Mouse (Mus musculus) megakaryocyte, adult 5-6 weeks (primary cell): ENCODE measurements around the gene Btbd9. TPM values are rescaled to one million over a fixed set of nuclear protein-coding genes. Genes with fewer than 3 reads are reported as not detected.

Experiments
- ATAC-seq: 2 replicates; pipeline ENCODE4 v1.8.0; 2016; ENCODE audit warnings: mild to moderate bottlenecking, inconsistent platforms; ENCODE audit not compliant: poor library complexity, severe bottlenecking
- total RNA-seq, 2 experiments: library from RNA; stranded (forward) in 1 of 2; stranded (reverse) in 1 of 2; fragments of 153-499, 151-499 nt in 1 of 2; fragments of 221-1000, 200-1000 nt in 1 of 2; gene quantifications; 2 replicates each; pipeline versions ENCODE4 v1.2.3 to v1.2.4; 2015 to 2017

Gene Btbd9
- total RNA-seq, 2 experiments from 2014 or later, result 15.5 to 21.0 TPM

DNA sequence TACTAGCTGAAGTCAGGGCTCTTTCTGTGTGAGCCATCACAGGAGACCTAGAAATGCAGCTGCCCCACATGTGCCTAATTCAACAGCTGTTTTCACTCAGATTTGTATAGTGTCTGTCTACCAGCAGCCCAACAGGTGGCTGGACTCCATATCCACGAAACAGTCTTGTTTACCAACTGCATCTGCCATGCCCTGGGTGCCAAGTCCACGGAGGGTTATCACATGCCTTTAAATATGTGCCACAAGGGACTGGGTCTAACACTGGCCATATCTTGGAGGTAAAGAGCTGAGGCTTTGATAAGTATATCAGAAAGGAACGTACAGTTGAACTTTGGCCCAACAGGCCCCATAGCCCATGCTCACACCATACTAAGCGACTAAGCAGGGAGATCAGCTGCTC is 159.2 kb downstream of the Btbd9 start:
- ATAC-seq, result no peak

DNA sequence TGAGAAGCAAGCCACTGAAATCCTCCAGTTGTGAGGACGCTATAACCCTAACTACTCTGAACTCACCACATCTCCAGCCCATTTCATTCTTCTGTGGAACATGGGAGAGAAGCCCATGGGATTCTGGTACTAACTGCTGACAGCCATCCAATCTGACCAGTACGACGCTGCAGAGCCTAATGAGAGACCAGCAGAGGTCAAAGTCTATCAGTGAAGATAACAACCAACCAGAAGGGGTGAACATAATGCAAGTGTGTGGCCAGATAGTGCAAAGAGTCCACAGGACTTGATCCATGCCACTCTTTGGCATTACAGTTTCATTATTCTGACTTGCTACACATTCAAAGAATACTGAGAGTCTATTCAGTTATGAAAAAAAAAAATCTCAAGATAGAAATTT is 160.6 kb downstream of the Btbd9 start:
- no peak for ATAC-seq

GRCm38 (mm10) chr17:30412991-30413390 is 163.3 kb downstream of the Btbd9 start:
- ATAC-seq, result no peak

DNA sequence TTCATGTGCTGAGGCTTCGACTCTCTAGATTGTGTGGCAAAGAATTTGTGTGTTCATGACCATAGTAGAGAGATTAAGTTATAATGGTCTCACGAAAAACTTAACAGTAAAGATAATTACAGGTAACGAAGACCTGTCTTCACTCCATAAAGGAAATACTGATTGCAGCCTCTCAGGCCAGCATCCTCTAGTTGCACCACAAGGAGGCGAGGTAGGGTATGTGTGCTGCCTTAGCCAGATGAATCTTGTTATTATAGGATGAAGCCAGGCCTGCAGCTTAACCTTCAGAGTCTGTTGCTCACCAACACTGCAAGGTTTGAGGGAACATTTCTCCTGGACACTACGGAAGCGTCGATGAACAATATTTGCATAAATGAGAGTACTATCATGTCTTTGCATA is 170.3 kb downstream of the Btbd9 start:
- no peak for ATAC-seq

GRCm38 (mm10) chr17:30402871-30403270 is 173.4 kb downstream of the Btbd9 start:
- no peak for ATAC-seq

DNA sequence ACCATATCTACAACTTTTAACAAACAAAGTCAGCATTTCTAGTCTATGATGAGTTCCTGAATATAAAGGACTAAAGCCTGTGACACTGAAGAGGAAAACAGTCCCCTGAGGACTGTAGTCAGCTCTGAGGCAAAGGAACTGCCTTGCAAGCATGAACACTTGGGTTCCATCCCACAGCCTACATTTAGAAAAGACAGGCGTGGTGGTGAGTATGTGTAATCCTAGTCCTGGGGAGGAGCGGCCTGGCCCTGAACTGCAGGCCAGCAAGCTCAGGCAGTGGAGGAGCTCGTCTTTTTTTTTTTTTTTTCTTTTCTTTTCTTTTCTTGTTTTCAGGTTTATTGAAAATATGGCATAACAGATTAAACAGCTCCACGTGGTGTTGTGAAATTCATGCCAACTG is 181.0 kb downstream of the Btbd9 start:
- ATAC-seq, result no peak

GRCm38 (mm10) chr17:30392031-30392430 is 184.3 kb downstream of the Btbd9 start:
- no peak for ATAC-seq

DNA sequence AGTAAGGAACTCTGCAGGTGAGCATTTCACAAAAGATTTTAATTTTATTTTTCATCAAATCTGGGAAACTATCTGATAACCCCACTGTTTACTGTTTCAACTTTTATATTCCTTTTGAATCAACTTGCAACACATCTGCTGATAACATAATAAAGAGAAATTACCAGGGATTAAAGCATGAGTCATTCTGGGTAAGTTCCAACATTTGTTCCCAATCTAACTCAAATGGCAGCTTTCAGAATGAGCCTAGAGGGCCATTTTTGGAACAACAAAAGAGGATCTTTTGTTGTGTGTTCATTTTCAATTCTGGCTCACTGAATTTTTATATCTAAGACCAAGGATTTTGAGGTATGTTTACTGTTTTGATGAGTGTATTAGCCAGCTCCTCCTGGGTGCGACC is 185.1 kb downstream of the Btbd9 start:
- ATAC-seq, result no peak

DNA sequence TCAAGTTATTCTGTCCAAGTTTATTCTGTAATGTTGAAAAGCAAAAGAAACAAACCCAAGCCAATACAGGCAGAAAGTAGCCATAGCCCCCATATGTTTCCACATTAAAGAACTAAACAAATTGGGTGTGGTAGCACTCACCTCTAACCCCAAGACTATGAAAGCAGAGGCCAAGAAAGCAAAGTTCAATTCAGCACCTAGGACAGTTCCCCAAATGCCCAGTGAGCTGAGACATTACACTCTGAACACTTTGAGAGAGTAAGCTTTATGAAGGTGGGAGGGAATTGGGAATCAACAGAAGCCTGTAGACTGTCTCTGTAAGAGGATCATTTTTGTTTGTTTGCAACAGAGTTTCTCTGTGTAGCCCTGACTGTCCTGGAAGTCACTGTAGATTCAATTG is 186.6 kb downstream of the Btbd9 start:
- no peak for ATAC-seq

GRCm38 (mm10) chr17:30388817-30389216 is 187.5 kb downstream of the Btbd9 start:
- no peak for ATAC-seq

- no peak for ATAC-seq
Measured at GRCm38 (mm10) chr17:30388391-30388790, 187.9 kb downstream of the Btbd9 start.

DNA sequence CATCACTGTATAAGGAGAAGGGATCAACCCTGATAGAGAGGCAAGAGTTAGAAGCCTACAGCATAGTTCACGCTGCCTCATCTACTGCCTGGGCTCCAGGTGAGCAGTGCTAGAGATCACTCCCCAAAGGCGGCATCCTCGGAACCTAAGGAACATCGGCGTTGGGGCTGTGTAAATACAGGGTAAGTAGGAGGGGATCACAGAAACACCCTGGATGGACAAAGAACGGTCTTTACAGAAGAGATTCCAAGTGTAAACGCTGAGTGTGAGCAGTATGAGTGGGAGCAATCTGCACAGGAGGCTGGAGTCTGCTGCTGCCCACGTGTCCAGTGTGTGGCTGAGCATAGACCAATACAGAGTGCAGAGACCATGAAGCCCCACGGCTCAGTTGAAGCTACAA is 190.0 kb downstream of the Btbd9 start:
- no peak for ATAC-seq

DNA sequence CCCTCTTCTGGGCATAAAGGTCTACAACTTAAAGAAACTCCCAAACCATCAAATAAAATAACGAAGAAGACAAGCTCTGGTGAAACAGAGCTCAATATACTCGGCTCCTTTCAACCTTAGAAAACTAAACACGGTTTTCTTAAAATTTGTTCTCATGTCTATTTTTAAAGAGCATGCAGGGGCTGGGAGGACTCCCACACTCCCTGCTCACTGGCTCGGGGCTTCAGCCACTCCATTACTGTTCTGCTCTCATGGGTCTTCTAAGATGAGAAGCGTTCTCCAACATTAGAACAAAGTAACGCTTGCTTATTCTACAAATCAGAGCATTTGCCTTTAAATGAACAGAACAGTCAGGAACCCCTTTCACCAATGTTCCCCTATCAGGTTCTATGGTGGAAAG is 192.6 kb downstream of the Btbd9 start:
- ATAC-seq, result no peak

- ATAC-seq, result no peak
Measured at GRCm38 (mm10) chr17:30378221-30379010, 197.9 kb downstream of the Btbd9 start.

- no peak for ATAC-seq
Measured at GRCm38 (mm10) chr17:30377754-30378153, 198.5 kb downstream of the Btbd9 start.

GRCm38 (mm10) chr17:30375107-30375506 is 201.2 kb downstream of the Btbd9 start:
- no peak for ATAC-seq

DNA sequence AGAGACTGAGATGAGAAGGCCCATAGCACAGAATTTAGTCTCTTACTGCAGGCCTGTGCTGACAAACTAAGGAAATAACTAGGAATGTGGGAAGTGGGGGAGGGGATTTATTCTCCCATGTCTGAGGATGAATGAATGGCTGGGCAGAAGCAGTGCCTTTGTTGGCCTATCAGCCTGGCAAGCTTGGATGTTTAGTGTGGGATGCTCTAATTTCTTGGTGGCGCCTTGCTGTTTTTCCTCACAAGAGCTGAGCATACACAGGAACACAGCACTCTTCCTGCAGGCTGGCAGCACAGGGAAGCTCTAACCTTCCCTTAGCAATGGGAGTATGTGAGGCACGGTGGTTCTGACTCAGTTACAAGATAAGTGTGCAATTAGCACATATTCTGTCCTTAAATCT is 207.7 kb downstream of the Btbd9 start:
- no peak for ATAC-seq

GRCm38 (mm10) chr17:30364701-30365100 is 211.6 kb downstream of the Btbd9 start:
- no peak for ATAC-seq

- no peak for ATAC-seq
Measured at GRCm38 (mm10) chr17:30363365-30363764, 212.9 kb downstream of the Btbd9 start.

DNA sequence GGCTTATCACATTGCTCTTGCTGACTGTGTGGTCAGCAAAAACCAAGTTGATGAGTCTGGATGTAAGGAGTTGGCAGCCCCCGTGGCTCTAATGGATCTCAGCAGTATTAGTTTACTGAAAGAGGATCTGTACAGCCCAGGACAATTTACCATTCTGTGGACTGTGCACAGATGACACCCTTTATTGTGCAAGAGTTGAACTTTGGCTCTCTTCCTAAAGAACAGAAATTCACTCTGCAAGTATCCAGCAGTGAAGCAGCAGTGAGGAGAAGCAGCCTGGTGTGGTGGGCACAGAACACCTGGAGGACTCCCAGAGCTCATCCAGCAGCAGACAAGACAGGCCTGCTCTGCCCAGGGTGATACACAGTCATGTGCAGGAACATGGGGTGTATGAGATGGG is 215.6 kb downstream of the Btbd9 start:
- ATAC-seq, result no peak

DNA sequence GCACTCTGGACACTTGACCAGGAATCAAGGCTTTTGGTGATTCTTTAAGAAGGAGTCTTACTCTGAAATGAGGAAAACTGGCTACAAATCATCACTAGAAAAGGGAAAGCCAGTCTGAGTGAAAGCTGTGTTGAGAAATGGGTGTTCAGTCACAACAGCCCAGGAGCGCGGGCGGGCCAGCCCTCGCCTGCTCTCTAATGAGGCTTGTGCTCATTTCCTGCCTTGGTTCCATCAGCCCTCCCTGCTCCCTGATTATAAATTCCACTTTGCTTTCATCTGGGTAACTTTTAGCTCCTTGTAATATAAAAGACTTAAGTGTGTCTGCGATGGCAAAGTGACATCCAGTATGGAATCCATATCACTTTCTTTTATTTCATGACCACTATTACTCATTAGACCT is 216.9 kb downstream of the Btbd9 start:
- ATAC-seq, result no peak

GRCm38 (mm10) chr17:30355431-30355830 is 220.9 kb downstream of the Btbd9 start:
- no peak for ATAC-seq

GRCm38 (mm10) chr17:30354381-30354780 is 221.9 kb downstream of the Btbd9 start:
- ATAC-seq, result no peak
